ENCODE assay signal across 12 mouse cellular contexts in genomic region chr5:122622526-122622925, GRCm38 (mm10). TPM values are rescaled to one million over a fixed set of nuclear protein-coding genes. Genes with fewer than 3 reads are reported as not detected.
A peak's percentile ranks its signal among the peaks of the same experiment; 100 is the strongest.
DNase-seq lines count a peak whose midpoint lies in the region; ATAC-seq and TF ChIP-seq lines count a peak whose summit lies in the region.
"Had no signal": no experiment of that assay in that cellular context is flagged by ENCODE, and none has a peak within 500 bp of the region (broad histone marks: within the 10 kb centered on the region; RNA-seq: fewer than 3 reads in every experiment).

No protein-coding gene starts in this region.

- 77% methylated on average over 5 of the region's 5 CpGs for WGBS in heart, embryonic 13.5 days
- 74% methylated on average over 5 of the region's 5 CpGs for WGBS in lung, postnatal 0 days
- WGBS in stomach, embryonic 15.5 days = 86% methylated on average over 5 of the region's 5 CpGs

- no peaks in the 10 kb centered on the region for H3K9me3 ChIP-seq in heart, embryonic 13.5 days
- no peaks in the 10 kb centered on the region for H3K9me3 ChIP-seq in lung, postnatal 0 days (ENCODE audit: low read length)
- no peaks in the 10 kb centered on the region for H3K9me3 ChIP-seq in stomach, embryonic 15.5 days
- H3K9me3 ChIP-seq: forebrain, embryonic 15.5 days; limb, embryonic 13.5 days; neural tube, embryonic 12.5 days had no signal

- no peak for DNase-seq in heart, postnatal 10 days
- DNase-seq in lung, postnatal 0 days (ENCODE audit: low spot score) = peak; percentile 38
- DNase-seq in lung, postnatal 25 days (ENCODE audit: low spot score) = no peak
- DNase-seq in embryo, embryonic 10.5 days (ENCODE audit: low spot score) = no peak
- no peak for DNase-seq in cerebellum, adult 18-20 months
- DNase-seq: right cerebral cortex, adult 18-20 months had no signal

- no peak overlapping the region for H3K4me3 ChIP-seq in heart, embryonic 13.5 days
- H3K4me3 ChIP-seq in lung, postnatal 0 days (ENCODE audit: low read depth, low read length) = no peak overlapping the region
- H3K4me3 ChIP-seq in embryonic fibroblast, embryonic 13.5 days (ENCODE audit: insufficient read depth, low read length) = no peak overlapping the region
- no peak overlapping the region for H3K4me3 ChIP-seq in stomach, embryonic 15.5 days (replicated peaks)
- H3K4me3 ChIP-seq: forebrain, embryonic 15.5 days; limb, embryonic 13.5 days; neural tube, embryonic 12.5 days had no signal

- no peaks in the 10 kb centered on the region for H3K36me3 ChIP-seq in heart, embryonic 13.5 days
- no peaks in the 10 kb centered on the region for H3K36me3 ChIP-seq in lung, postnatal 0 days (ENCODE audit: insufficient read depth, low read length)
- H3K36me3 ChIP-seq in stomach, embryonic 15.5 days = no peaks in the 10 kb centered on the region
- H3K36me3 ChIP-seq: forebrain, embryonic 15.5 days; limb, embryonic 13.5 days; neural tube, embryonic 12.5 days had no signal

- TF ChIP-seq POLR2A in embryonic fibroblast, embryonic 13.5 days (IDR thresholded peaks at IDR 0.05; ENCODE audit: low read depth, low read length) = no peak

- H3K9ac ChIP-seq in heart, embryonic 13.5 days = no peak overlapping the region
- no peak overlapping the region for H3K9ac ChIP-seq in lung, postnatal 0 days (replicated peaks; ENCODE audit: low read depth)
- no peak overlapping the region for H3K9ac ChIP-seq in stomach, embryonic 15.5 days
- H3K9ac ChIP-seq: forebrain, embryonic 15.5 days; limb, embryonic 13.5 days; neural tube, embryonic 12.5 days had no signal

- intact Hi-C loops in heart, postnatal 10 days (cut with DNase I) = no loop called here

- no peaks in the 10 kb centered on the region for H3K27me3 ChIP-seq in heart, embryonic 13.5 days (replicated peaks)
- H3K27me3 ChIP-seq in lung, postnatal 0 days (replicated peaks; ENCODE audit: insufficient read depth, low read length) = no peaks in the 10 kb centered on the region
- no peaks in the 10 kb centered on the region for H3K27me3 ChIP-seq in stomach, embryonic 15.5 days (replicated peaks)
- H3K27me3 ChIP-seq: forebrain, embryonic 15.5 days; limb, embryonic 13.5 days; neural tube, embryonic 12.5 days had no signal

- no peak for TF ChIP-seq EP300 in lung, postnatal 0 days (IDR thresholded peaks at IDR 0.05)

- H3K4me2 ChIP-seq in heart, embryonic 13.5 days = no peak overlapping the region
- H3K4me2 ChIP-seq in lung, postnatal 0 days (replicated peaks; ENCODE audit: low read depth, low read length) = no peak overlapping the region
- H3K4me2 ChIP-seq in stomach, embryonic 15.5 days = no peak overlapping the region
- H3K4me2 ChIP-seq: forebrain, embryonic 15.5 days; limb, embryonic 13.5 days; neural tube, embryonic 12.5 days had no signal

- TF ChIP-seq CTCF in lung, postnatal 0 days (IDR thresholded peaks at IDR 0.05) = no peak
- no peak for TF ChIP-seq CTCF in embryonic fibroblast, embryonic 13.5 days (IDR thresholded peaks at IDR 0.05; ENCODE audit: borderline replicate concordance, insufficient read depth, low read length)

- peaks cover 76% of the 10 kb centered on the region for H3K4me1 ChIP-seq in heart, embryonic 13.5 days
- peaks cover 4% of the 10 kb centered on the region; the same call in 1 of the 2 replicates for H3K4me1 ChIP-seq in lung, postnatal 0 days (ENCODE audit: insufficient read depth, low read depth, low read length)
- peaks cover 3% of the 10 kb centered on the region; the same call in 1 of the 2 replicates for H3K4me1 ChIP-seq in embryonic fibroblast, embryonic 13.5 days (ENCODE audit: control insufficient read depth, insufficient read depth, low read length)
- H3K4me1 ChIP-seq in stomach, embryonic 15.5 days = 0 out of 2 replicates have a peak, but pooled peaks cover 3% of the 10 kb centered on the region

- ATAC-seq in heart, embryonic 13.5 days (ENCODE audit: extremely low read depth, insufficient number of reproducible peaks, low FRiP score, low TSS enrichment) = no peak
- ATAC-seq in lung, postnatal 0 days = no peak
- ATAC-seq in stomach, embryonic 15.5 days (ENCODE audit: insufficient read depth, low FRiP score, low read depth) = no peak
- ATAC-seq: forebrain, embryonic 15.5 days had no signal

- H3K27ac ChIP-seq in heart, embryonic 13.5 days (replicated peaks) = peak overlapping the region; percentile 98
- peak overlapping the region; percentile 75 for H3K27ac ChIP-seq in lung, postnatal 0 days (ENCODE audit: low read length)
- H3K27ac ChIP-seq in embryonic fibroblast, embryonic 13.5 days (ENCODE audit: insufficient read depth, low read length) = peak overlapping the region; percentile 86
- peak overlapping the region; percentile 80 for H3K27ac ChIP-seq in stomach, embryonic 15.5 days
- H3K27ac ChIP-seq: forebrain, embryonic 15.5 days; neural tube, embryonic 12.5 days had no signal

RNA-seq across cellular contexts. Expression of gene Ift81, which starts 8.2 kb away (rescaled TPM):
- 23.8 and 30.7 TPM in 2 replicates for polyA plus RNA-seq in heart, embryonic 13.5 days (2015; fragmentation: Nextera tagmentation; extraction: Ambion mirVana)
- 10 to 100 TPM; 51.7 to 53.1 TPM for total RNA-seq in heart, postnatal 10 days (2021)
- 29.5 and 38.5 TPM in 2 replicates for polyA plus RNA-seq in lung, postnatal 0 days (2015; fragmentation: Nextera tagmentation; extraction: Ambion mirVana)
- 27.9 and 49.1 TPM in 2 replicates for polyA plus RNA-seq in embryonic fibroblast, embryonic 13.5 days (2011; ENCODE audit: insufficient read length, low read depth, missing spikeins)
- polyA plus RNA-seq in stomach, embryonic 15.5 days (2015; fragmentation: Nextera tagmentation; extraction: Ambion mirVana) = 36.2 and 37.2 TPM in 2 replicates

RNA-seq across cellular contexts. Expression of gene P2rx7, which starts 21.2 kb away (rescaled TPM):
- polyA plus RNA-seq in heart, embryonic 13.5 days (2015; fragmentation: Nextera tagmentation; extraction: Ambion mirVana) = 1.3 and 1.6 TPM in 2 replicates
- 1 to 10 TPM; 3.5 to 5.2 TPM for total RNA-seq in heart, postnatal 10 days (2021)
- polyA plus RNA-seq in lung, postnatal 0 days (2015; fragmentation: Nextera tagmentation; extraction: Ambion mirVana) = 6.7 and 7.0 TPM in 2 replicates
- polyA plus RNA-seq in embryonic fibroblast, embryonic 13.5 days (2011; ENCODE audit: insufficient read length, low read depth, missing spikeins) = 1.2 and 1.4 TPM in 2 replicates
- 2.7 and 3.4 TPM in 2 replicates for polyA plus RNA-seq in stomach, embryonic 15.5 days (2015; fragmentation: Nextera tagmentation; extraction: Ambion mirVana)
